Mouse (Mus musculus) G1E (cell line): ENCODE results near the gene Macrod2. TPM values are rescaled to one million over a fixed set of nuclear protein-coding genes. Genes with fewer than 3 reads are reported as not detected.

Experiments
- ATAC-seq: 2 replicates; pipeline ENCODE4 v1.8.0; 2016; ENCODE audit warnings: mild to moderate bottlenecking; ENCODE audit not compliant: insufficient number of reproducible peaks, poor library complexity, low FRiP score, severe bottlenecking; ENCODE audit errors: extremely low read depth
- DNase-seq: peaks from one replicate; pipeline ENCODE4 v3.0.0; 2012; ENCODE audit warnings: low spot score
- H3K27me3 ChIP-seq: 2 replicates; pipeline ENCODE4 v1.6.1; 2012; ENCODE audit warnings: mild to moderate bottlenecking, low read length, inconsistent platforms; ENCODE audit not compliant: insufficient read depth
- H3K36me3 ChIP-seq: replicated peaks from 2 replicates; pipeline ENCODE3; 2012; ENCODE audit warnings: mild to moderate bottlenecking, inconsistent platforms
- H3K4me1 ChIP-seq: 2 replicates; pipeline ENCODE4 v1.6.1; 2012; ENCODE audit warnings: low read depth, low read length, inconsistent platforms, mixed read lengths; ENCODE audit not compliant: insufficient read depth
- H3K4me3 ChIP-seq: 2 replicates; pipeline ENCODE4 v1.5.1; 2012; ENCODE audit warnings: low read depth, mild to moderate bottlenecking, inconsistent platforms, low read length, moderate library complexity, mixed read lengths
- H3K9me3 ChIP-seq: replicated peaks from 2 replicates; pipeline ENCODE4 v1.6.1; 2012; ENCODE audit warnings: inconsistent platforms
- CTCF ChIP-seq: IDR thresholded peaks from 2 replicates; pipeline ENCODE4 v1.5.1; 2012; ENCODE audit warnings: low read depth, low read length, inconsistent platforms, mixed read lengths
- GATA1 ChIP-seq: IDR thresholded peaks from 2 replicates; pipeline ENCODE4 v1.6.1; 2012; ENCODE audit warnings: borderline replicate concordance, low read length, inconsistent platforms, mixed read lengths
- GATA2 ChIP-seq: IDR thresholded peaks from 2 replicates; pipeline ENCODE4 v1.6.1; 2012; ENCODE audit warnings: low read depth, low read length, inconsistent platforms, borderline replicate concordance
- POLR2AphosphoS5 ChIP-seq: IDR thresholded peaks from 2 replicates; pipeline ENCODE4 v1.6.1; 2012; ENCODE audit warnings: low read depth, low read length, inconsistent platforms; ENCODE audit not compliant: insufficient replicate concordance
- TAL1 ChIP-seq: conservative IDR thresholded peaks from 2 replicates; pipeline ENCODE4 v1.6.1; 2012; ENCODE audit warnings: low read depth, low read length, inconsistent platforms, mixed read lengths
- polyA plus RNA-seq: library from polyadenylated mRNA; stranded (reverse); fragments of >175 nt; gene quantifications from 2 replicates; pipeline ENCODE4 v1.2.3, GENCODE M21; 2012
- total RNA-seq, 2 experiments: library from RNA; stranded (forward) in 1 of 2; stranded (reverse) in 1 of 2; fragments of 200-1000 nt in 1 of 2; fragments of >200 nt in 1 of 2; fragmentation: Nextera tagmentation in 1 of 2; gene quantifications; 2 replicates each; pipeline ENCODE4 v1.2.3; 2014 to 2017

Gene Macrod2
- total and polyA plus RNA-seq, 3 experiments, result 0.38 TPM; not detected in 2

DNA sequence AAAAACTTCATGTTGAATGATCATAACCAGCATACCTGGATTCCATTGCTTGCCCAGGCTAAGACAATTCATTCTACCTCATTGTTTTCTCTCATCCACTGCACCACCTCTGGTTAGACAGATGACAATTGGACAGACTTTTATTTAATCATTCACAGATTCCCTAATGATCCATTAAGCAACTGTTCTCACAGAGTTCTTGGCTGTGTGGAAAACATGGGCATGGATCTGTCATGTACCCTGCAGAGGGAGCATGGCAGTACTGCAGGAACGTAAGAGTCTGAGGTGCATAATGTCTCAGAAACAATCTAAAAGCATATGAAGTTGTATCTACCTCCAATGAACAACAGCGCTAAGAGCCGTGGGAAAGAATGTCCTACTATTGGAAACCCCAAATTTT lies 1110.3 kb downstream of the Macrod2 start:
- Histone ChIP-seq H3K27me3 (no peaks in the 10 kb centered on the region), H3K4me3 (no peak overlapping the region), H3K4me1 (no peaks in the 10 kb centered on the region), H3K9me3 (peaks cover 7% of the 10 kb centered on the region), H3K36me3 (no peaks in the 10 kb centered on the region)
- ATAC-seq (no peak), DNase-seq (no peak)
- no peak for TF ChIP-seq POLR2AphosphoS5
- no peak for TF ChIP-seq GATA1
- TF ChIP-seq GATA2, result no peak
- no peak for TF ChIP-seq TAL1
- no peak for TF ChIP-seq CTCF

GRCm38 (mm10) chr2:141507929-141508897 lies 1113.1 kb downstream of the Macrod2 start:
- DNase-seq (no peak), ATAC-seq (no peak)
- Histone ChIP-seq H3K9me3 (peaks cover 7% of the 10 kb centered on the region), H3K27me3 (no peaks in the 10 kb centered on the region), H3K4me1 (no peaks in the 10 kb centered on the region), H3K4me3 (no peak overlapping the region), H3K36me3 (no peaks in the 10 kb centered on the region)
- TF ChIP-seq GATA1, result no peak
- no peak for TF ChIP-seq TAL1
- TF ChIP-seq CTCF, result no peak
- no peak for TF ChIP-seq GATA2
- TF ChIP-seq POLR2AphosphoS5, result no peak

DNA sequence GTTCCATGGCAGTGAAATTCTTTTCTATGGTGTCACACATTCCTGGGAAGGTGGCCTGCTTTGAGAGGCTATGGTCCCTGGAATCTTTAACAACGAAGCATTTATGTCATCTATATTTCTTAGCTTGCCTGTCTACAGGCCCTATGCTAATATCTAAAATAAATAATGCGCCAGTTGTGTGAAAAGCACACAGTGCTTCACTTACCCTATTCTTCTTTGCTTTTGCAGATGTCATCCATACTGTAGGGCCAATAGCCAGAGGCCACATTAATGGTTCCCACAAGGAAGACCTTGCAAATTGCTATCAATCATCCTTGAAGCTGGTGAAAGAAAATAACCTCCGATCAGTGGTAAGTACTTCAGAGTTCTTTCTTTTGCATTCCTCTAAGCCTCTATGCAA lies 1119.9 kb downstream of the Macrod2 start:
- no peak for ATAC-seq
- DNase-seq, result no peak

DNA sequence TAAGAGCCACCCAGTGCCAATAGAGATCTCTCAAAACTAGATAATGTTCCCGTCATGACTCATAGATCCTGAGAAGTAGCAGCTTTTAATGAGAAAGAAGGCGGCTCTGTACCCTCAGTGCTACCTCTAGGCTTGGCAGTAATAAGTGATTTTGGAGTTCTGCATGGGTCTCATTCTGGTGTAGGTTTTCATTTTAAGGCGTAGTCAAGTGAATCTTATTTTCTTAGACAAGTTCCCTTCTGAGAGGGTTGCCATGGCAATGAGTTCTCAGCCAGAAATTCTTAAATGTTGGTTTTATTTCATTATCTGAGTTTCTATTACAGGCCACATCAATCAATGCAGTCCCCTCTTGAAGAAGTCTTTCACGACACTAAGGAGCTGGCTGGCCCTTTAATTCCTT lies 1127.0 kb downstream of the Macrod2 start:
- H3K9me3 ChIP-seq, result 0 out of 2 replicates have a peak, but pooled peaks cover 5% of the 10 kb centered on the region
- DNase-seq, result no peak

More for the DNA sequence above, 1119.9 kb downstream of the Macrod2 start:
- Histone ChIP-seq H3K4me1 (no peaks in the 10 kb centered on the region), H3K9me3 (0 out of 2 replicates have a peak, but pooled peaks cover 3% of the 10 kb centered on the region), H3K36me3 (no peaks in the 10 kb centered on the region), H3K27me3 (no peaks in the 10 kb centered on the region), H3K4me3 (no peak overlapping the region)
- no peak for TF ChIP-seq POLR2AphosphoS5
- TF ChIP-seq CTCF, result no peak
- TF ChIP-seq GATA2, result no peak
- no peak for TF ChIP-seq TAL1
- TF ChIP-seq GATA1, result no peak

GRCm38 (mm10) chr2:141545877-141546276 lies 1150.8 kb downstream of the Macrod2 start:
- TF ChIP-seq CTCF (no peak), TAL1 (no peak), GATA1 (no peak), GATA2 (no peak), POLR2AphosphoS5 (no peak)
- no peak overlapping the region for H3K4me3 ChIP-seq
- ATAC-seq (no peak), DNase-seq (no peak)
- H3K36me3 ChIP-seq, result no peaks in the 10 kb centered on the region
- H3K9me3 ChIP-seq, result peaks cover 6% of the 10 kb centered on the region
- H3K4me1 ChIP-seq, result no peaks in the 10 kb centered on the region
- no peaks in the 10 kb centered on the region for H3K27me3 ChIP-seq

More for the DNA sequence above, 1127.0 kb downstream of the Macrod2 start:
- no peaks in the 10 kb centered on the region for H3K4me1 ChIP-seq
- no peaks in the 10 kb centered on the region for H3K36me3 ChIP-seq
- no peak overlapping the region for H3K4me3 ChIP-seq
- H3K27me3 ChIP-seq, result no peaks in the 10 kb centered on the region
- ATAC-seq, result no peak
- TF ChIP-seq POLR2AphosphoS5 (no peak), TAL1 (no peak), GATA1 (no peak), CTCF (no peak), GATA2 (no peak)

DNA sequence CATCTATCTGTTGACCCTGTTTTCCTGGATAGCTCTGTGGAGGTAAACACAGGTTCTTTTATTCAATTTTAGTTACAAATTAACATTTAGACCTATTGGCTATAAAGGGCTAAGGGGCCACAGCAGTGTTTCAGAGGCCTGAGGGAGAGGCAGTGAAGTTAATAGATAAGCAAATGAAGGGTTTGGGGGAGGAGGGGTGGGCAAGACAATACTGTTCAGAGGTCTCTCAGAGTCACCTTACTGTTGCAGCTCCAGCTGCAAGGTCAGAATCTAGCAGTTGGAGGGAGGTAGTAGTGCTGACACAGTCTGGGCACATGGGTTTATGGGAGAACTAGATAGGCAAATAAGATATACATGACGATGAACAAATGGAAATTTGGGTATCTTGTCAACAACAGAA lies 1156.6 kb downstream of the Macrod2 start:
- DNase-seq, result no peak

More for the DNA sequence above, 1156.6 kb downstream of the Macrod2 start:
- Histone ChIP-seq H3K36me3 (no peaks in the 10 kb centered on the region), H3K4me3 (no peak overlapping the region), H3K27me3 (no peaks in the 10 kb centered on the region), H3K4me1 (no peaks in the 10 kb centered on the region), H3K9me3 (peaks cover 6% of the 10 kb centered on the region; the same call in 1 of the 2 replicates)
- TF ChIP-seq GATA2 (no peak), POLR2AphosphoS5 (no peak), CTCF (no peak), GATA1 (no peak), TAL1 (no peak)
- no peak for ATAC-seq
